Mouse (Mus musculus) layer of hippocampus, adult 18-20 months (tissue): ENCODE data around the gene Fhod1. TPM values are rescaled to one million over a fixed set of nuclear protein-coding genes. Genes with fewer than 3 reads are reported as not detected.

Experiments
- microRNA-seq, 2 experiments: library from miRNA; unstranded; fragments of <30 nt; microRNA quantifications; one replicate each; pipeline ENCODE4 v1.2.0; 2021
- total RNA-seq, 2 experiments: library from RNA; stranded (reverse); gene quantifications; 2 replicates each; pipeline ENCODE4 v1.2.3; 2021

Fhod1 gene
- total RNA-seq, 2 experiments from 2014 or later: 2.0 to 3.4 TPM

Small RNA genes within 50 kb of the gene (microRNA-seq; reads per million reads assigned to microRNA genes)
- gene Gm27320 (0 reads per million in 2 experiments), gene Mir328 (11,020 to 11,446 reads per million in 2 experiments)

Other genes with a start within 250 kb of the Fhod1 start
- gene Ces4a, start 216.2 kb downstream of the Fhod1 start, total RNA-seq: not detected
- gene Cbfb, start 177.3 kb downstream of the Fhod1 start, total RNA-seq: 10 to 100 TPM; 22.1 to 24.4 TPM
- 10 to 100 TPM; 35.4 to 39.0 TPM for gene D230025D16Rik, start 122.8 kb downstream of the Fhod1 start, total RNA-seq
- 1 to 10 TPM; 3.3 to 3.8 TPM for gene B3gnt9, start 92.8 kb downstream of the Fhod1 start, total RNA-seq
- gene Tradd, start 83.3 kb downstream of the Fhod1 start, total RNA-seq: 1 to 10 TPM; 7.8 to 8.5 TPM
- 1 to 10 TPM; 1.0 to 1.1 TPM for gene Fbxl8, start 83.3 kb downstream of the Fhod1 start, total RNA-seq
- gene Hsf4, start 78.2 kb downstream of the Fhod1 start, total RNA-seq: 10 to 100 TPM; 11.5 to 13.0 TPM
- 10 to 100 TPM; 10.4 to 10.9 TPM for gene Nol3, start 71.8 kb downstream of the Fhod1 start, total RNA-seq
- gene 4931428F04Rik, start 58.1 kb downstream of the Fhod1 start, total RNA-seq: 10 to 100 TPM; 19.2 to 23.5 TPM
- gene Exoc3l, start 51.9 kb downstream of the Fhod1 start, total RNA-seq: under 1 TPM; 0.48 to 0.94 TPM
- gene E2f4, start 50.3 kb downstream of the Fhod1 start, total RNA-seq: 10 to 100 TPM; 34.2 to 36.7 TPM
- under 1 TPM; 0.79 to 0.97 TPM for gene Elmo3, start 42.4 kb downstream of the Fhod1 start, total RNA-seq
- 1 to 10 TPM; 4.6 to 5.3 TPM for gene Lrrc29, start 21.7 kb downstream of the Fhod1 start, total RNA-seq
- gene Tmem208, start 21.6 kb downstream of the Fhod1 start, total RNA-seq: 10 to 100 TPM; 41.0 to 41.2 TPM
- gene Slc9a5, start 890 bp upstream of the Fhod1 start, total RNA-seq: 10 to 100 TPM; 11.9 to 13.0 TPM
- gene Plekhg4, start 25.3 kb upstream of the Fhod1 start, total RNA-seq: 1 to 10 TPM in 1 of 2 experiments, under 1 TPM in 1; 0.84 to 1.3 TPM
- gene Kctd19, start 65.5 kb upstream of the Fhod1 start, total RNA-seq: not detected
- 1 to 10 TPM in 1 of 2 experiments, under 1 TPM in 1; 0.76 to 1.3 TPM for gene Lrrc36, start 65.6 kb upstream of the Fhod1 start, total RNA-seq
- gene Tppp3, start 123.6 kb upstream of the Fhod1 start, total RNA-seq: 10 to 100 TPM; 54.8 to 58.5 TPM
- gene Zdhhc1, start 148.9 kb upstream of the Fhod1 start, total RNA-seq: 10 to 100 TPM; 31.9 to 34.2 TPM
- gene Hsd11b2, start 170.8 kb upstream of the Fhod1 start, total RNA-seq: not detected
- 100 to 1,000 TPM; 280 to 300 TPM for gene Atp6v0d1, start 218.1 kb upstream of the Fhod1 start, total RNA-seq